Mouse (Mus musculus) retina, postnatal 1 day (tissue): ENCODE results near the gene Wasf1.

Experiments used
- DNase-seq: peaks from one replicate; pipeline ENCODE4 v3.0.0-alpha.2; 2012

The Wasf1 gene

GRCm38 (mm10) chr10:40882831-40883643 lies at the start of gene Wasf1, which contains the start of gene Cdc40:
Gene Wasf1, plus strand, starts transcription at chr10:40883475.
Gene Cdc40, minus strand, starts transcription at chr10:40883311.
- peak; percentile 100 for DNase-seq

GRCm38 (mm10) chr10:40840086-40840485 lies 43.2 kb upstream of the Wasf1 start:
- no peak for DNase-seq

DNA sequence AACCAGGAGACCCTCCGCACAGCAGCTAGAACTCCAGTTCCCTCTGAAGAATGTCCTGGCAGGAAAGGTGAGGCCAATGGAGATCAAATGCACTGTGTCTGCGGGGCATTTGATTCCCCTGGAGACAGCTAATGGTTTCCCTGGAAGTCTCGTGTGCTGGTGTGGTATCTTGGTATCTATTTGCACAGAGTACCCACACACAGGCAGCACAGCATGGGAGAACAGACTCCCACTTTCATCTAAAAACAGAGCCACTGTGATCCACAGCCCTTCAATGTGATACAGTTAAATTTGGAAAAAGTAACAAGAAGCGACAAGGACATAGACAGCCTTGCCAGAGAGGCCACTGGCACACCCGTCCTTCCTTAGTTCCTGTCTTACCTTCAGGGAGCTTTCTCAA lies 39.4 kb upstream of the Wasf1 start:
- no peak for DNase-seq

- DNase-seq: no peak
Observed at GRCm38 (mm10) chr10:40844546-40844945, 38.7 kb upstream of the Wasf1 start.

DNA sequence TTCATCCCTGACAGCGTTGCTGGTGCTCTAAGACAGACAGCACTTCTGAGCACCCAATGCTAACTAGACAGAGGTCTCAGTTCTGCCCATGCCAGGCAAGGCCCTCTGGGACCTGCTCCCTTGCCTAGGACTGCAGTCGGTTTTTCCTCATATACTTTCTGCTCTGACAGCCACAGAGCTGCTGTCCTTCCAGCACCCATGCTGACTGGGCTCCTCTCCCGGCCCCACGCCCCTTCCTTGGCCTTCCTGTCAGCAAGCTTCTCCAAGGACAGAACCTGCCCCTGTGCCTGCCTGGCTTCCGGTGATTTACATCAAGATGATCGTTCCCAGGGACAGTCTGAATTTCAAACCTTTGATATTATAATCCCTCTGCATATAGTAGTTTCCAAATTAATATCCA lies 37.6 kb upstream of the Wasf1 start:
- no peak for DNase-seq

DNA sequence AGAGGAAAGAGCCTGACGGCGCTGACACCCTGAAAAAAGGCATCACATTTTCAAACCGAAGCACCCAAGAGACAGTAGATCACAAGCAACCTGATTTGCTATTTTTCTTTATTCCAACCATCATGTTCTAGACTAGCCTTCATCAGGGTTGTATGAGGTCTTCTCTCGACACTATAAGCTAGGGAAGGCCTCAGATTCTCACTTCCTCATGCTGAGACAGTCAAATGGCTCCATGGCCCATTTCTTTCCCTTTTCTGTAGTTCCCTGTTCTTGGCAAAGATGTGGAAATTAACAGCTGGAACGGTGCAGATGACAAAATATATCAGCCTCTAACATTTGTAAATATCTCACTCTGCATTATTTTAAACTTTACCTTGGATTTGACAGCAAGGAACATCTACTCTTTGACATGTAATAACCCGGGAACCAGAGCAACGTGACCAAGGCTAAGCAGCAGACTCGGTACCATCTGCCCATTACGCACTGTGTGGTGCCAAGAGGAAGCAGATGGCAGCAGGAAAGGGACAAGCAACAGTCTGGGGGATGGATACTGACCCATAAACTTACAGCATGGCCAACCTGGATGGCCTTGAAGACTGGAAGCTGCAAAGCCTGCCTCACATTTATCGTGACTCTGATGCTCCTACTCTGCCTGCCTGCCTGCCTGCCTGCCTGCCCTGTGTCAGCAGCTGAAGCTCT lies 36.0 kb upstream of the Wasf1 start:
- peak; percentile 16 for DNase-seq

DNA sequence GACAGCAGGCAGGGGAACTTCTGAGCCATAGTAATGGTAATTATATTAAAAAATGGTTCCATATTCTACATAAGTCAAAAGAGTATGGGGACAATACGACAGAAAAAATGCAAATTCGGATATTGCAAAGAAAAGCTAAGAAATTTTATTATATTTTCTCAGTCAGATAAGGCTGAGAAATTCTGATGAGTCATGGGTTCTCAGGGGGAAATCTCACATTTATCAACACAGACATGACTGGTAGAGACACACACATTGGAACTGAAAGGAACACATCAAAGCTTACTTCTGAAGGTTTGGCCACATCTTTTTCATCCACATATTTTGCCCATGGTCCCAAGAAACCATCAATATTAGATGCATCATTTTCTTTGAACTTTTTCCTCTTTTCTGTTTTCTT lies 32.6 kb upstream of the Wasf1 start:
- DNase-seq: no peak

- DNase-seq: no peak
Observed at GRCm38 (mm10) chr10:40851138-40851537, 32.1 kb upstream of the Wasf1 start.

DNA sequence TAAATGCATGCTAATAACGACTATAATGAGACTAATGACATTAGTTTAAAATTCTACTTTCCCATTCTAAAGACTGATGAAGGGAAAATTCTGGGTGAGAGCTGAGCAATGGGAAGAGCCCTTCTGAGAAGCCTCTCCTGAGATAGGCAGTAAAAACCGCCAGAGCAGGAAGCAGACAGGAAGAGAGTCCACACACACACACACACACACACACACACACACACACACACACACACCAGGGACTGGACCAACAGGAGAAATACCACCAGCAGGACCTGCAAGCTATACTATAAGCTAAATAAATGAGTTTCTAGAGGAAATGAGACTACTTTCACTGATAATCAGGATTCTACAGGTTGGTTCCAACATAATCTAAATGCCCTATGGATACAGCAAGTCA lies 27.7 kb upstream of the Wasf1 start:
- no peak for DNase-seq

GRCm38 (mm10) chr10:40856703-40857102 lies 26.6 kb upstream of the Wasf1 start:
- no peak for DNase-seq

DNA sequence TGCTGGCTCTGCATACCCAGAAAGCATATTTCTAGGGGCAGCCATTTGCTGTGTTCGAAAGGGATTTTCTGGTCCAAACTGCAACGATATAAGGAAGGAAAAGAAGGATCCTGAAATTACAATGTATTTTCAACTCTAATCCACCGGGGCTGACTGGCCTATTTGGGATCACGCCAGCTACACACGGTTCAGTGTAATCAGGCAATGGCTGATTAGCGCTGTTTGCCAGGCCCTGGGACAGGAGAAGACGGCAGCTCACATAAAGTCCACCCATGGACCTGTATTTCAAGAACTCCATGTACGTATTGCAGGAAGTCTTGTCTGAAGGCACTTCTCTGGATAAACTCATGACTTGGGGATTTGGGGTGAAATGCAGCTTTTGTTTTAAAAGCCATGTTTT lies 25.7 kb upstream of the Wasf1 start:
- DNase-seq: peak; percentile 52

DNA sequence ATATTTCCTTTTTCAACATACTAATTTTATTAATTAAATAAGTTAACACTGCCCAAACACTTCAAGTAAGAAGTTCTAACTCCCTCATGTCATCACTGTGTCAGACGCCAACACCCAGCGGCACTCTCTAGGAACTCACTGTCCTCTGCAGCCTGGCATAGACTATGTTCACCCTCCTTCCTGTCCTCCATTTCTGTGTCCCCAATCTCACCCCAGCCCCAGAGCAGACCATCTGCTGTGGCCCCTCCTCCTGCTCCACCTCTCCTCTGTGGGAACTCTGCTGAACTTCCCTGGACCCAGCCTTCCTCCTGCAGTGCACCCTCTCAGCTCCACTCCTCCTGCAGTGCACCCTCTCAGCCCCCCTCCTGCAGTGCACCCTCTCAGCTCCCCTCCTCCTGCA lies 15.2 kb upstream of the Wasf1 start:
- peak; percentile 36 for DNase-seq

- DNase-seq: no peak
Observed at GRCm38 (mm10) chr10:40871301-40871700, 12.0 kb upstream of the Wasf1 start.

DNA sequence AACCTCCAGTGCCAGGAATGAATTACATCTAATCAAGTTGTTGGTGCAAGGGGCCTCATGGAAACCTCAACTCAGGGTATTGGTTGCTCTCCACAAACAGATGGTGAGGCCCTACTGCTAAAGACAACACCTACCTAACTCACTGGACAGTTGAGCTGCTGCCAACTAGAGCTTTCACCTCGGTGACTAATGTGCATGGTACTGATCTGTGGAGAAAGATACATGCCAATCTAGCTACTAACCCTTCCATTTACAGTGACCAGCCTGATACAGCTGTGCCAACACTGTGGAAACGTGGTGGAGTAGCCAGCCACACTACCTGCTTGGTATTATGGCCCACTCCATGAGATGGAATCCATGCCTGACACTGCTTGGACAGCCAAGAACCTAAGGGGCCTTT lies 11.2 kb upstream of the Wasf1 start:
- DNase-seq: no peak

GRCm38 (mm10) chr10:40878246-40878645 lies 5.0 kb upstream of the Wasf1 start:
- no peak for DNase-seq

GRCm38 (mm10) chr10:40879969-40880368 lies 3.3 kb upstream of the Wasf1 start:
- DNase-seq: no peak

- no peak for DNase-seq
Observed at GRCm38 (mm10) chr10:40881236-40881635, 2.0 kb upstream of the Wasf1 start.

DNA sequence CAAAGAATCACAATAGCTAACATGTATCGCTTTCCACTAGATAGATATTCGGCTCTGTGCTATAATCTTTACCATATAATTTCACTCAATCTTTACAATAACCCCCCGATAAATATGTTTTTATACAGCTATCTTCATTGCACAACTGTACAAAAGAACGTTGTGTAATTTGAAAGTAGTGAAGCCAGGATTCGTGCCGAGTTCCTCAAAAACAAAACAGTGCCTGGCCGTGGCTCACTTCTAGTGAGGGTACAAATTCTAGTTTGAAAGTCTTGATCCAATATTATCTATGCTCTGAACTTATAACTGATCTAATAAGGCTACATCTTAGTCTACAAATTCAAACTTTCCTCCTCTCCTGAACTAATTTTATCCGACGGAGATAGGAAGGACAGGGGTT lies 942 bp upstream of the Wasf1 start:
- DNase-seq: no peak

- DNase-seq: no peak
Observed at GRCm38 (mm10) chr10:40883644-40884278, 486 bp downstream of the Wasf1 start.

DNA sequence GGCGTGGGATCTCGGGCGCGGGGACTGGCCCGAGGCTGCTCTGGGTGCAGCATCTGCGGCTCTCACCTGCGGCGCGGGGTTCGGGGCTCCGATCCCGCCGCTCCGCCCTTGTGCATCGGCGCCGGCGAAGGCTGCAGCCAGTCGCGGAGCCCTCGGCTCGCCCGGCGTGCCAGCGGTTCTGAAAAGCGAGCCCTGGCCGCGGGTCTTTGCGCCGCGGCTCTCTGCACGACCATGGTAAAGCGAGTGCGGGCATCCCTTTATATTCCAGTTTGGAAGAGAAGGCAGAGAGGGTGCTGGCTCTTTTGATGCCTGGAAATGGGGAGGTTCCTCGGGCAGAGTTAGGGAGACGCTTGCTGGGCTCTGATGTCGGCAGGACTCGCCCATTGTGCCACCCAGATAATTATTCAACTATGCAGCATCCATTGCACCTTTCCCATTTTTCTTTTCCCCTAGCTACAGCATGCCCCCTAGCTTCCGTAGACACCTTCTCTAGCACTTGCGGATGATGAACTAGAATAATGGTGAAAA lies 1.1 kb downstream of the Wasf1 start:
- DNase-seq: peak; percentile 65

- DNase-seq: no peak
Observed at GRCm38 (mm10) chr10:40885432-40885831, 2.2 kb downstream of the Wasf1 start.

- DNase-seq: no peak
Observed at GRCm38 (mm10) chr10:40887316-40887715, 4.0 kb downstream of the Wasf1 start.

DNA sequence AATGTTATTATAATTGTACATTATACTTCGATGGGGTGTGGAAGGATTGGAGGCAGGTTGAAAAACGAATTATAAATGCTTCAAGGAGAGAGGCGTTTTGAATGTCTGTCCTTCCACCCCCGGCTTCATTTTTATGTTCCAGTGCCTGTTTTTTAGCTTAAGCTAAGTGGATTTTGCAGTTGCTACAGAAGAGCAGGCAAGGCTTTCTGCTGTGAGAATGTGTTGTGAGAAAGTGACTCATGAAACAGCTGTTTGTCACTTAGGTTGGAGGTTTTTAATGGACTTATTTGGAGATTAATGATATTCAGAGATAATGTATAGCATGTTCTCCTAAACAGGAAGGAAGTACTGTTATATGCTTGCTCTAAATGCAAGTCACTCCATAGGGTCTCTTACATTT lies 5.9 kb downstream of the Wasf1 start:
- no peak for DNase-seq

DNA sequence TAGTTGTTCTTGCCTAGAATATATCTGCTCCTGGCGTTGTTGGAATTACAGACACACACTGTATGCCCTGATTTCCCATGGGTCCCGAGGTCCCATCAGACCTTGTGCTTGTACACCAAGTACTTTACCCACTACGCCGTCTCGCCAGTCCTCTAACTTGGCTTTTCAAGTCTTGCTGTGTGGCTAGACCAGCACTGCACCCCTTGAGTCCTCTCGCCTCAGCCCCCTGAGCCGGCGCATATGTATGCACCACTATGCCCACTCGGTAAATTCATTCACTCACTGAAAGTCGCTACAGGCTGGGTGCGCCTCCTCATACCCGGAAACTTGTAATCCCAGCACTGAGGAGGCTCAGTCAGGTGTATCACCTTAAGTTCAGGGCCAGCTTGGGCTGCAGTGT lies 12.5 kb downstream of the Wasf1 start:
- no peak for DNase-seq
